Mouse (Mus musculus) midbrain, embryonic 11.5 days (tissue): Measurements from ENCODE around the gene Anapc15. TPM values are rescaled to one million over a fixed set of nuclear protein-coding genes. Genes with fewer than 3 reads are reported as not detected.

Experiments
- ATAC-seq: fragments of 200-750 bp; cut with Nextera tagmentation; 2 replicates; pipeline ENCODE4 v1.8.0; 2017; ENCODE audit warnings: moderate TSS enrichment, moderate library complexity; ENCODE audit not compliant: low FRiP score
- DNase-seq: peaks from one replicate; pipeline ENCODE4 v3.0.0; 2015; ENCODE audit warnings: low spot score; ENCODE audit errors: missing footprints
- H3K27ac ChIP-seq: fragments of 300-500 bp; sonication (generic); 2 replicates; pipeline ENCODE4 v1.5.1; 2014; ENCODE audit warnings: low read depth, low read length
- H3K27me3 ChIP-seq: fragments of 300-500 bp; sonication (generic); 2 replicates; pipeline ENCODE4 v1.6.1; 2014; ENCODE audit warnings: mild to moderate bottlenecking, low read length, moderate library complexity, mixed read lengths; ENCODE audit not compliant: control insufficient read depth, insufficient read depth
- H3K36me3 ChIP-seq: fragments of 300-500 bp; sonication (generic); 2 replicates; pipeline ENCODE4 v1.6.1; 2014; ENCODE audit warnings: mild to moderate bottlenecking, low read length, moderate library complexity, mixed read lengths; ENCODE audit not compliant: control insufficient read depth, insufficient read depth
- H3K4me1 ChIP-seq: fragments of 300-500 bp; sonication (generic); 2 replicates; pipeline ENCODE4 v1.6.1; 2014; ENCODE audit warnings: low read length; ENCODE audit not compliant: control insufficient read depth, insufficient read depth
- H3K4me2 ChIP-seq: fragments of 300-500 bp; sonication (generic); 2 replicates; pipeline ENCODE4 v1.6.1; 2014; ENCODE audit warnings: mild to moderate bottlenecking, moderate library complexity
- H3K4me3 ChIP-seq: fragments of 300-500 bp; sonication (generic); 2 replicates; pipeline ENCODE4 v1.5.1; 2014; ENCODE audit warnings: low read depth, low read length
- H3K9ac ChIP-seq: fragments of 300-500 bp; sonication (generic); 2 replicates; pipeline ENCODE4 v1.6.1; 2014; ENCODE audit warnings: low read length
- H3K9me3 ChIP-seq: fragments of 300-500 bp; sonication (generic); 2 replicates; pipeline ENCODE4 v1.6.1; 2016; ENCODE audit warnings: low read length; ENCODE audit not compliant: control insufficient read depth
- WGBS: fragments of 180-500 bp; shearing (Covaris S2); extraction: QIAGEN DNeasy Blood & Tissue Kit; methylation state at CpG from one replicate; pipeline ENCODE4 v1.1.7; 2014; 5-methylcytosine and 5-hydroxymethylcytosine counted together
- polyA plus RNA-seq: library from polyadenylated mRNA; unstranded; fragments of >200 nt; fragmentation: Nextera tagmentation; extraction: Ambion mirVana; gene quantifications from 2 replicates; pipeline ENCODE4 v1.2.1, GENCODE M21; 2014

The Anapc15 gene
- polyA plus RNA-seq, 1 experiment from 2014 or later = 80.6 TPM

- Histone ChIP-seq H3K4me1 (peaks cover under 1% of the 10 kb centered on the region; the same call in 1 of the 2 replicates), H3K27ac (no peak overlapping the region), H3K36me3 (no peaks in the 10 kb centered on the region), H3K4me3 (no peak overlapping the region), H3K4me2 (no peak overlapping the region), H3K9me3 (no peaks in the 10 kb centered on the region), H3K9ac (no peak overlapping the region), H3K27me3 (no peaks in the 10 kb centered on the region)
- ATAC-seq (no peak), DNase-seq (no peak)
- whole genome bisulfite sequencing = 85% methylated on average over 3 of the region's 3 CpGs
These were observed 64.6 kb downstream of the Anapc15 start for GRCm38 (mm10) chr7:101928093-101928492.

GRCm38 (mm10) chr7:101932551-101932950 lies 69.0 kb downstream of the Anapc15 start:
- H3K9ac ChIP-seq = no peak overlapping the region
- DNase-seq (no peak), ATAC-seq (no peak)
- H3K36me3 ChIP-seq = no peaks in the 10 kb centered on the region
- H3K27me3 ChIP-seq = no peaks in the 10 kb centered on the region
- peaks cover 5% of the 10 kb centered on the region; the same call in 1 of the 2 replicates for H3K4me1 ChIP-seq
- H3K9me3 ChIP-seq = no peaks in the 10 kb centered on the region
- WGBS = 96% methylated on average over 1 of the region's 1 CpGs
- H3K27ac ChIP-seq = no peak overlapping the region
- no peak overlapping the region for H3K4me3 ChIP-seq
- no peak overlapping the region for H3K4me2 ChIP-seq

- Histone ChIP-seq H3K4me3 (peak overlapping the region; percentile 54), H3K9me3 (no peaks in the 10 kb centered on the region), H3K4me2 (peak overlapping the region; percentile 47), H3K9ac (peak overlapping the region; percentile 64), H3K27ac (no peak overlapping the region), H3K4me1 (peaks cover 5% of the 10 kb centered on the region; the same call in 1 of the 2 replicates), H3K36me3 (no peaks in the 10 kb centered on the region), H3K27me3 (no peaks in the 10 kb centered on the region)
- WGBS = 8% methylated on average over 15 of the region's 15 CpGs
- peak; percentile 49; the same call in 1 of the 2 replicates for ATAC-seq
- DNase-seq = no peak
These were observed 69.8 kb downstream of the Anapc15 start for GRCm38 (mm10) chr7:101933300-101933699.

GRCm38 (mm10) chr7:101933751-101934240 lies 70.3 kb downstream of the Anapc15 start, which contains the start of the genes Lrrc51 and Numa1:
Lrrc51 (minus strand) TSS chr7:101933895.
Numa1 (plus strand) TSS chr7:101934111.
- Histone ChIP-seq H3K36me3 (no peaks in the 10 kb centered on the region), H3K9me3 (no peaks in the 10 kb centered on the region), H3K9ac (peak within 1 kb of the TSS; percentile 64), H3K4me3 (peak within 1 kb of the TSS; percentile 54), H3K4me1 (peaks cover 5% of the 10 kb centered on the region; the same call in 1 of the 2 replicates), H3K27ac (no peak within 1 kb of the TSS), H3K4me2 (peak within 1 kb of the TSS; percentile 56), H3K27me3 (no peaks in the 10 kb centered on the region)
- DNase-seq (peak; percentile 99), ATAC-seq (peak; percentile 98)
- WGBS = under 1% methylated on average over 40 of the region's 40 CpGs

GRCm38 (mm10) chr7:101935957-101936356 lies 72.4 kb downstream of the Anapc15 start:
- Histone ChIP-seq H3K4me1 (peaks cover 5% of the 10 kb centered on the region; the same call in 1 of the 2 replicates), H3K9ac (no peak overlapping the region), H3K27ac (no peak overlapping the region), H3K27me3 (no peaks in the 10 kb centered on the region), H3K36me3 (no peaks in the 10 kb centered on the region), H3K9me3 (no peaks in the 10 kb centered on the region), H3K4me2 (no peak overlapping the region), H3K4me3 (no peak overlapping the region)
- over 99% methylated on average over 4 of the region's 4 CpGs for WGBS
- DNase-seq (no peak), ATAC-seq (no peak)

- H3K9ac ChIP-seq = no peak overlapping the region
- H3K36me3 ChIP-seq = no peaks in the 10 kb centered on the region
- peaks cover 5% of the 10 kb centered on the region; the same call in 1 of the 2 replicates for H3K4me1 ChIP-seq
- no peak overlapping the region for H3K4me3 ChIP-seq
- 95% methylated on average over 4 of the region's 4 CpGs for WGBS
- H3K27me3 ChIP-seq = no peaks in the 10 kb centered on the region
- no peaks in the 10 kb centered on the region for H3K9me3 ChIP-seq
- ATAC-seq (no peak), DNase-seq (no peak)
- H3K4me2 ChIP-seq = no peak overlapping the region
- no peak overlapping the region for H3K27ac ChIP-seq
These were observed 73.5 kb downstream of the Anapc15 start for GRCm38 (mm10) chr7:101936996-101937395.

GRCm38 (mm10) chr7:101937569-101937968 lies 74.1 kb downstream of the Anapc15 start:
- H3K9me3 ChIP-seq = no peaks in the 10 kb centered on the region
- ATAC-seq (no peak), DNase-seq (no peak)
- 99% methylated on average over 4 of the region's 4 CpGs for WGBS
- no peaks in the 10 kb centered on the region for H3K36me3 ChIP-seq
- no peak overlapping the region for H3K9ac ChIP-seq
- H3K27ac ChIP-seq = no peak overlapping the region
- no peaks in the 10 kb centered on the region for H3K27me3 ChIP-seq
- no peak overlapping the region for H3K4me3 ChIP-seq
- H3K4me2 ChIP-seq = no peak overlapping the region
- peaks cover 5% of the 10 kb centered on the region; the same call in 1 of the 2 replicates for H3K4me1 ChIP-seq

- Histone ChIP-seq H3K9ac (no peak overlapping the region), H3K4me3 (no peak overlapping the region), H3K4me1 (peaks cover 3% of the 10 kb centered on the region; the same call in 1 of the 2 replicates), H3K27ac (no peak overlapping the region), H3K36me3 (no peaks in the 10 kb centered on the region), H3K9me3 (no peaks in the 10 kb centered on the region), H3K4me2 (no peak overlapping the region), H3K27me3 (no peaks in the 10 kb centered on the region)
- WGBS = 98% methylated on average over 2 of the region's 2 CpGs
- DNase-seq (no peak), ATAC-seq (no peak)
These were observed 74.8 kb downstream of the Anapc15 start for GRCm38 (mm10) chr7:101938348-101938747.

- no peak for DNase-seq
- Histone ChIP-seq H3K27ac (no peak overlapping the region), H3K27me3 (no peaks in the 10 kb centered on the region), H3K9me3 (no peaks in the 10 kb centered on the region), H3K9ac (no peak overlapping the region), H3K4me3 (no peak overlapping the region), H3K36me3 (no peaks in the 10 kb centered on the region), H3K4me2 (no peak overlapping the region), H3K4me1 (peaks cover under 1% of the 10 kb centered on the region; the same call in 1 of the 2 replicates)
- ATAC-seq = no peak
- 96% methylated on average over 4 of the region's 4 CpGs for WGBS
These were observed 76.2 kb downstream of the Anapc15 start for GRCm38 (mm10) chr7:101939758-101940157.
